Mouse (Mus musculus): ENCODE results near the gene Sp3.
A peak's percentile ranks its signal among the peaks of the same experiment; 100 is the strongest.
"Not testable (repeated sequence)": the region's sequence is repeated elsewhere in the genome, so short reads cannot be mapped to it uniquely, and the experiment has no call there.

Gene Sp3

DNA sequence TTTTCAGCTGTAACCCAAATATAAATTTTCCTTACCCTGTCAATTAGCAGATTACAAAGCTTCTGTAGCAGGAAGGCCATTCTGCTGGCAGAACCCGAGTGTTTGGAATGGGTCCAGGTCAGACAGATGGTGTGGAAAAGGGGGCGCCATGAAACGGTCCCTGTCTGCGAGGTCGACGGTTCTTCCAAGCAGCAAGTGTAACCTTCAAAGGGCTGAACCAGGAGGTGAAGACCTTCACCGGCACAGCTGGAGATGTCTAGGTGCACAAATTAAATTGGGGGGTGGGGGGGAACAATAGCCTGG lies 66.8 kb downstream of the Sp3 start:
- peak; percentile 5 for DNase-seq

DNA sequence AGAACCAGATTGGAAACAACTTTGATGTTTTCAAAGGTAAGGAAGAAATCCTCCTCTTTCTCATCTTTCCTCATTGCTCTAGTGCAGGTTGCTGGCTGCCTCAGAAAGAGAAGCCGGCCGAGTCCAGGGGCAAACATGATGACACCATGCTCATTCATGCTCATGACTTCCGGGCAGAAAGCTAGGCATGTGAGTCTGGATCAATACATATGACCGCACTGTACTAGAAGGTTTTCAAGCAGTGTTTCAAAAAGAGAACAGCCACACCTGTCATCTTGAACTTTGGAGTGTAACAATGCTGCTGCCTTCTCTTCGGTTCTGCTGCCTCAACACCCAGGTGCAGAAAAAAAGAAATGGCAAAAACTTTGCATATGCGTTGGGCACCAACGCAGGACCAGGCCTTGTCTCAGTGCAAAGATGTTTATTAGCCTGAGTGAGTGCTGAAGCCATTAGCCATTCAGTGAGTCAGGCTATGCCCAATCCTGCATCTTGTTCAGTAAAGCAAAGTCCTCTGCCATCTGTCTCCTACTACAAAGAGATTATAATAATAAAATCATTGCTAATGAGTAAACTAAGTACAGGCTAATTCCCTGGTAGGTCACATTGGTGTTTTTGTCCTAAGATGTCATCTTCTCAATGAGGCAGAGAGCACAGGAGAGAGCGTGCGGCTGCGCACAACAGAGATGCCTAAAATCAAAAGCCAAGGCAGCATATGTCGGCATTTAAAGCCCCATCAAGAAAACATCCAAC lies 67.4 kb downstream of the Sp3 start:
- DNase-seq, result no peak

DNA sequence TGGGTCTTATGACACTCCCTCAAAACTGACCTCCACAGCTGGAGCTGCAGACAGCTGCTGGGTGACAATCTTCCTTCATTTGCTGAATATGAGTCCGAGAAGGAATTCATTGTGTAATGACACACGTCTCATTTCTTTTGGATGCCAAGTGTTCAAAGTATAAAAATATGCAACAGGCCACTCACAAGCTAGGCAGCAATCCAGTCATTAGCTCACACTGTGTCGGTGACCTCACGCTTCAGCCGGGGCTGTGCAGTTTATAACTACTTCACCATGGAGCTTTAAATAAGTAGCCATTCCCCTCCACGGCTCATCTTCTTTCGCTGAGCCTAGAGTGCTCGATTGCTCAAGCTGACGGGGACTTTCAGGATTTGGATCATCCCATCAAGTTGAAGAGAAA lies 68.7 kb downstream of the Sp3 start:
- no peak for DNase-seq

- no peak for DNase-seq
These were observed 71.2 kb downstream of the Sp3 start for GRCm38 (mm10) chr2:72909046-72909445.

- no peak for DNase-seq
These were observed 71.9 kb downstream of the Sp3 start for GRCm38 (mm10) chr2:72908191-72908910.

DNA sequence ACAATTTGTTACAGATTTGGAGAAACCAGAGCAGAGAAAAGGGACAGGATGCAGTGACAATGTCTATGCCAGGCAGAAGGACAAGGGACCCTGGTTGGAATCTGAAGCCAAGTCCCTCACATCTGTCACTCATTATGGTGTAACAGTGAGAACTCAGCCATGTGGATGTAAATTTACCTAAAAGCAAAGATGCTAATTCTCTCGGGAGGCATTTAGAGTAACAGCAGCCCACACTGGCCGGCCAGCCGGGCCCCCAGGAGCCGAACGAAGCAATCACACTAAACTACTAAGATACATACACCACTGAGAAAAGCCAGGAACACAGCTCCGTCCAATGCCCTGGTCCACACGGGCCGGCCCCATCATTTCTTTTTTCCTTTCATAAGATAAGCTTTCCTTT lies 73.5 kb downstream of the Sp3 start:
- no peak for DNase-seq

GRCm38 (mm10) chr2:72902816-72903680 lies 77.2 kb downstream of the Sp3 start:
- not testable (repeated sequence) for DNase-seq

DNA sequence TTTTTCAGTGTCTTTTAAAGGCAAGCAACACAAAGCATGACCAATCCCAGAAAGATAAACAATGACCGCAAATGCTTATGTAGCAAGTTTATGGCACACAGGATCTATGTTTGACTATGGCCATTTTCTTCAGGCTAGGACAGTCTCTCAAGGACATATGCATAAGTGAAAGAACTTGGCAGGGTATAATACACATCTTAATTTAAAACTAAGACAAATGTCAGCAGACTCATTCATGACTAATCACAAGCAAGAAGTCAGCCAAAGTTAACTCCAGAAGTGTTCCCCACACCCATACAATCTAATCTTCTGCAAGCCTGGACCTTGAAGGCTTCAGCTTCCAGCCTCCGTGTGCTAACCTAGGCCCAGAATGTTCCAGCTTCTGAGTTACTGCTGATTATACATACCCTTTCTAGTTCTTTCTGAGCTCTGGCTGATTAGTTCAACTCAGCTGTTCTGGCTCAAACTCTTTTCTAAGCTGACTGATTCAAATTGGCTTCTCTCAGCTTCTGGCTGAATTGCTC lies 81.4 kb downstream of the Sp3 start:
- DNase-seq, result no peak

GRCm38 (mm10) chr2:72898094-72898781 lies 82.0 kb downstream of the Sp3 start:
- no peak for DNase-seq

- no peak for DNase-seq
These were observed 90.4 kb downstream of the Sp3 start for GRCm38 (mm10) chr2:72889806-72890205.
